Mouse (Mus musculus) olfactory bulb, adult 2 months (tissue): ENCODE results near the gene Atg4b. TPM values are rescaled to one million over a fixed set of nuclear protein-coding genes. Genes with fewer than 3 reads are reported as not detected.

ENCODE experiments used
- H3K27ac ChIP-seq: fragments of 200-500 bp; 2 replicates; pipeline ENCODE4 v1.5.1; 2012; ENCODE audit warnings: low read depth, low read length; ENCODE audit not compliant: insufficient read depth
- H3K4me1 ChIP-seq: fragments of 200-500 bp; 2 replicates; pipeline ENCODE4 v1.6.1; 2012; ENCODE audit warnings: low read length; ENCODE audit not compliant: control insufficient read depth, insufficient read depth
- H3K4me3 ChIP-seq: fragments of 200-500 bp; 2 replicates; pipeline ENCODE4 v1.5.1; 2012; ENCODE audit warnings: mild to moderate bottlenecking, low read depth, low read length, moderate library complexity; ENCODE audit not compliant: insufficient read depth
- CTCF ChIP-seq: fragments of 200-500 bp; IDR thresholded peaks from 2 replicates; pipeline ENCODE4 v1.5.1; 2012; ENCODE audit warnings: low read depth, mild to moderate bottlenecking, low read length, moderate library complexity; ENCODE audit not compliant: insufficient read depth
- POLR2A ChIP-seq: fragments of 200-500 bp; IDR thresholded peaks from 2 replicates; pipeline ENCODE4 v1.6.1; 2012; ENCODE audit warnings: mild to moderate bottlenecking, low read depth, low read length, moderate library complexity; ENCODE audit not compliant: insufficient read depth
- WGBS: fragments of 180-500 bp; shearing (Covaris S2); methylation state at CpG from one replicate; pipeline ENCODE4 v1.1.7; 2018; 5-methylcytosine and 5-hydroxymethylcytosine counted together
- polyA plus RNA-seq: library from polyadenylated mRNA; stranded (reverse); fragments of >200 nt; gene quantifications from 2 replicates; pipeline ENCODE4 v1.2.4, GENCODE M21; 2012; ENCODE audit warnings: low replicate concordance; ENCODE audit not compliant: missing spikeins, insufficient read depth, insufficient read length

The Atg4b gene
- polyA plus RNA-seq, 1 experiment: not detected

- Histone ChIP-seq H3K4me3 (no peak overlapping the region), H3K27ac (peak overlapping the region; percentile 31; the same call in 1 of the 2 replicates), H3K4me1 (peaks cover 18% of the 10 kb centered on the region)
- 35% methylated on average over 3 of the region's 3 CpGs for WGBS
- TF ChIP-seq POLR2A: no peak
- TF ChIP-seq CTCF: no peak
Observed at GRCm38 (mm10) chr1:93726116-93726515, 25.2 kb upstream of the Atg4b start.

GRCm38 (mm10) chr1:93726974-93727373 is 24.3 kb upstream of the Atg4b start:
- no peak overlapping the region for H3K27ac ChIP-seq
- H3K4me1 ChIP-seq: peaks cover 21% of the 10 kb centered on the region
- peak; percentile 36; the same call in 1 of the 2 replicates for TF ChIP-seq CTCF
- TF ChIP-seq POLR2A: no peak
- no peak overlapping the region for H3K4me3 ChIP-seq
- 72% methylated on average over 3 of the region's 3 CpGs for WGBS

- TF ChIP-seq POLR2A: no peak
- TF ChIP-seq CTCF: no peak
- Histone ChIP-seq H3K27ac (no peak overlapping the region), H3K4me1 (peaks cover 14% of the 10 kb centered on the region), H3K4me3 (no peak overlapping the region)
- WGBS: 77% methylated on average over 5 of the region's 5 CpGs
Observed at GRCm38 (mm10) chr1:93731103-93731502, 20.2 kb upstream of the Atg4b start.

GRCm38 (mm10) chr1:93731880-93732281 is 19.4 kb upstream of the Atg4b start:
- H3K27ac ChIP-seq: 0 out of 2 replicates have a peak overlapping the region, but pooled peaks have one; percentile 4
- no peak overlapping the region for H3K4me3 ChIP-seq
- TF ChIP-seq CTCF: no peak
- TF ChIP-seq POLR2A: no peak
- H3K4me1 ChIP-seq: peaks cover 13% of the 10 kb centered on the region
- WGBS: 12% methylated on average over 3 of the region's 3 CpGs

- Histone ChIP-seq H3K4me1 (peaks cover 9% of the 10 kb centered on the region), H3K27ac (no peak overlapping the region), H3K4me3 (no peak overlapping the region)
- TF ChIP-seq CTCF (no peak), POLR2A (no peak)
- 71% methylated on average over 3 of the region's 3 CpGs for WGBS
Observed at GRCm38 (mm10) chr1:93735859-93736258, 15.4 kb upstream of the Atg4b start.

GRCm38 (mm10) chr1:93737711-93738110 is 13.6 kb upstream of the Atg4b start:
- H3K4me3 ChIP-seq: no peak overlapping the region
- H3K27ac ChIP-seq: no peak overlapping the region
- peaks cover 3% of the 10 kb centered on the region for H3K4me1 ChIP-seq
- 93% methylated on average over 5 of the region's 5 CpGs for WGBS
- no peak for TF ChIP-seq POLR2A
- no peak for TF ChIP-seq CTCF

GRCm38 (mm10) chr1:93740671-93741070 is 10.6 kb upstream of the Atg4b start:
- Histone ChIP-seq H3K27ac (peak overlapping the region; percentile 49), H3K4me1 (peaks cover 3% of the 10 kb centered on the region), H3K4me3 (no peak overlapping the region)
- WGBS: 60% methylated on average over 2 of the region's 2 CpGs
- no peak for TF ChIP-seq POLR2A
- TF ChIP-seq CTCF: no peak

GRCm38 (mm10) chr1:93741987-93742386 is 9.3 kb upstream of the Atg4b start:
- Histone ChIP-seq H3K4me1 (peaks cover 7% of the 10 kb centered on the region), H3K4me3 (no peak overlapping the region), H3K27ac (no peak overlapping the region)
- TF ChIP-seq POLR2A (no peak), CTCF (no peak)
- 84% methylated on average over 4 of the region's 4 CpGs for WGBS

GRCm38 (mm10) chr1:93742910-93743309 is 8.4 kb upstream of the Atg4b start:
- no peak overlapping the region for H3K4me3 ChIP-seq
- TF ChIP-seq POLR2A: no peak
- TF ChIP-seq CTCF: no peak
- no peak overlapping the region for H3K27ac ChIP-seq
- H3K4me1 ChIP-seq: peaks cover 7% of the 10 kb centered on the region

- Histone ChIP-seq H3K4me3 (no peak overlapping the region), H3K27ac (no peak overlapping the region), H3K4me1 (peaks cover 4% of the 10 kb centered on the region; the same call in 1 of the 2 replicates)
- TF ChIP-seq POLR2A (no peak), CTCF (no peak)
- 89% methylated on average over 5 of the region's 5 CpGs for WGBS
Observed at GRCm38 (mm10) chr1:93746179-93746578, 5.1 kb upstream of the Atg4b start.
